Mouse (Mus musculus) lung, embryonic 16.5 days (tissue): Measurements from ENCODE around the gene Tdgf1. TPM values are rescaled to one million over a fixed set of nuclear protein-coding genes. Genes with fewer than 3 reads are reported as not detected.
A peak's percentile ranks its signal among the peaks of the same experiment; 100 is the strongest.

Source experiments
- ATAC-seq: fragments of 200-750 bp; cut with Nextera tagmentation; 2 replicates; pipeline ENCODE4 v1.8.0; 2017; ENCODE audit warnings: low read depth, mild to moderate bottlenecking, moderate library complexity
- H3K27ac ChIP-seq: fragments of 300-500 bp; sonication (generic); 2 replicates; pipeline ENCODE4 v1.5.1; 2014; ENCODE audit warnings: mild to moderate bottlenecking, control low read depth, low read length
- H3K27me3 ChIP-seq: fragments of 300-500 bp; sonication (generic); 2 replicates; pipeline ENCODE4 v1.6.1; 2014; ENCODE audit warnings: low read depth, low read length, mixed read lengths; ENCODE audit not compliant: control insufficient read depth, insufficient read depth
- H3K36me3 ChIP-seq: fragments of 300-500 bp; sonication (generic); 2 replicates; pipeline ENCODE4 v1.6.1; 2014; ENCODE audit warnings: low read length; ENCODE audit not compliant: control insufficient read depth, insufficient read depth
- H3K4me1 ChIP-seq: fragments of 300-500 bp; sonication (generic); replicated peaks from 2 replicates; pipeline ENCODE4 v1.6.1; 2014; ENCODE audit warnings: low read length, mixed read lengths; ENCODE audit not compliant: control insufficient read depth, insufficient read depth
- H3K4me2 ChIP-seq: fragments of 300-500 bp; sonication (generic); 2 replicates; pipeline ENCODE4 v1.6.1; 2014; ENCODE audit warnings: low read depth, low read length, control low read depth
- H3K4me3 ChIP-seq: fragments of 300-500 bp; sonication (generic); 2 replicates; pipeline ENCODE4 v1.5.1; 2014; ENCODE audit warnings: mild to moderate bottlenecking, low read length, control low read depth
- H3K9ac ChIP-seq: fragments of 300-500 bp; sonication (generic); 2 replicates; pipeline ENCODE4 v1.6.1; 2014; ENCODE audit warnings: low read length, control low read depth
- H3K9me3 ChIP-seq: fragments of 300-500 bp; sonication (generic); 2 replicates; pipeline ENCODE4 v1.6.1; 2016; ENCODE audit warnings: low read length; ENCODE audit not compliant: control insufficient read depth
- WGBS: fragments of 180-500 bp; shearing (Covaris S2); extraction: QIAGEN DNeasy Blood & Tissue Kit; methylation state at CpG from one replicate; pipeline ENCODE4 v1.1.7; 2014; 5-methylcytosine and 5-hydroxymethylcytosine counted together
- polyA plus RNA-seq: library from polyadenylated mRNA; unstranded; fragments of >200 nt; fragmentation: Nextera tagmentation; extraction: Ambion mirVana; gene quantifications from 2 replicates; pipeline ENCODE4 v1.2.1, GENCODE M21; 2015

The Tdgf1 gene
- polyA plus RNA-seq, 1 experiment from 2014 or later = not detected

DNA sequence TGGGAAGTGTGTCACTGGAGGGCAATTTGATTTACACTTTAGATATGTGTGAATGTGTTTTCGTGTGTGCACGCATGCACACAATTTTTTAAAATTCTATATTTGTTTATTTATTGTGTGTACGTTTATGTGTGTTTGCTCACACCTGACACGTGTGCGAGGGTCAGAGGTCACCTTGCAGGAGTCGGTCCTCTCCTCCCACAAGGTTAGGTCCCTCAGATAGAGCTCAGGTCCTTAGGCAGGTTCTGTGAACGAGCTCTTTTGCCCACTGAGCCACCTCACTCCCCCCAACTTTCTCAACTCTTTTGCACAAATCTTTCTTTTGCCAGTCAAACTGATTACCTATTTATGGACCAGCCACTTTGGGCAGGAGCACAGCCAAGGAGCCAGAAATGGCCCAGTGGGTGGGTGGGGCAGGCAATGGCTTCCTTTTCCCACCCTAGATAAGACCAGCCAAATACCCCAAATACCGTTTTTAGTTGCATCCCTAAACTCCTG lies 2.9 kb upstream of the Tdgf1 start:
- no peaks in the 10 kb centered on the region for H3K36me3 ChIP-seq
- H3K4me3 ChIP-seq = no peak overlapping the region
- H3K9me3 ChIP-seq = no peaks in the 10 kb centered on the region
- ATAC-seq = no peak
- no peak overlapping the region for H3K4me2 ChIP-seq
- no peak overlapping the region for H3K9ac ChIP-seq
- H3K27ac ChIP-seq = no peak overlapping the region
- H3K4me1 ChIP-seq = no peaks in the 10 kb centered on the region
- WGBS = 45% methylated on average over 8 of the region's 8 CpGs
- H3K27me3 ChIP-seq = peaks cover 46% of the 10 kb centered on the region

DNA sequence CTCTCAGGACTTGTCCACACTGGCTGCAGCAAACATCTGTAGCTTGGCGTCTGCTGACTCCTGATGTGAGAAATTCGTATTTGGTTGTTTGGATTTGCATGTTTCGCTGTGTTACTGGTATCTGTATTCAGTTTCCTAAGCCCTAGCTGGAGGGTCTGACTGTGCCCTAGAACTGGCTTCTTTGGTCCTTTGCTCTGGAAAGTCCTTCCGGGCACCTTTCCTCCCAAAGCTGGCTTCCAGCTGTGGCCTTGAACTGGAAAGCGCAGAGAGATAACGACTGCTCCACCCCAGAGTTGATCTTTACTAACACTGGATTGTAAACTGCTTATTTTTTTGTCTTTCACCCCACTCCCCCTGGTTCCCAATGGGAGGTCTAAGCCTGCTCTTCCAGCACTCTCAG lies 1.9 kb upstream of the Tdgf1 start:
- Histone ChIP-seq H3K9me3 (no peaks in the 10 kb centered on the region), H3K4me1 (no peaks in the 10 kb centered on the region), H3K27ac (no peak overlapping the region), H3K36me3 (no peaks in the 10 kb centered on the region), H3K27me3 (peaks cover 40% of the 10 kb centered on the region), H3K4me3 (no peak overlapping the region), H3K4me2 (no peak overlapping the region), H3K9ac (no peak overlapping the region)
- no peak for ATAC-seq
- WGBS = 44% methylated on average over 6 of the region's 6 CpGs

DNA sequence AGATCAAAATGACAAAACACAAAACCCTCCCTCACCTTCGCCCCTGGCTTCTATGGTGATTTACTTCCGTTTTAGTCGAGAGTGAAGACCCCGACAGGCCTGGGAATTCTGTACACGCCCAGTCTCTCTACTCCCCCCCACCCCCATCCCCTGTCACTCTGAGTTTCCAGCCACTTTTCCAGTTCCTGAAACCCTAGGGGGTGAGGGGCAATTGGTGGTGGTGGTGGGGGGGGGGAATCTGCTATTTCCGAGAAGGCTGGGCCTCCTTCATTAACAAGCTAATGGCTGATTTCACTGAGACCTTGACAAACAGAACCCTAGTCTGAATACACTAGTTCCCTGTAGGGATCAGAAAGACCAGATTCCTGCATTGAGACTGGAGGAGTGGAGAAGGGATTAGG lies 1.3 kb upstream of the Tdgf1 start:
- no peak overlapping the region for H3K27ac ChIP-seq
- H3K4me3 ChIP-seq = no peak overlapping the region
- H3K4me1 ChIP-seq = no peaks in the 10 kb centered on the region
- no peak for ATAC-seq
- H3K36me3 ChIP-seq = no peaks in the 10 kb centered on the region
- no peak overlapping the region for H3K4me2 ChIP-seq
- WGBS = 20% methylated on average over 6 of the region's 6 CpGs
- H3K9me3 ChIP-seq = no peaks in the 10 kb centered on the region
- H3K27me3 ChIP-seq = peaks cover 37% of the 10 kb centered on the region
- H3K9ac ChIP-seq = no peak overlapping the region

DNA sequence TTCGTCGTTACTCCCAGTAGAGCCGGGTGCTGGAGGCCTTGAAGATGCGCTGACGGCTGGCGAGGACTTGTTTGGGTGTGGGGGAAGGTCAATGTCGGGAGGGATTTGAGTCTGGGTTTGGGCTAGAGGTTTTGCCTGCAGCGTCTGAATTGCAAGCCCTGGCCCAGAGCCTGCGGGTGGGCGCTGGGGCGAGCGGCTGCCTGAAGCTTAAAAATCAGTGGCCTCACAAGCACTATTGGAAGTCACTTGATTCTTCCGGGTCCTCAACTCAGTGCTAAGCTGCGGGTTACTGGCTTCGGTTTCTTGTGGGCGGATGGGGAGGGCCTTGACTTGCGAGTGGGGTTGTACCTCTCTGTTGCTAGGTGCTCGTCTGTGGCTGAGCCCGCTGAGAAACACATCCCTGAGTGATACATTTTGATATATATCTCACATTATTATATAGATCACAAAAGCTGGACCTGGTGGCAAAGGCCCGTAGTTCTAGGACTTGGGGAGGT lies 638 bp upstream of the Tdgf1 start:
- H3K36me3 ChIP-seq = no peaks in the 10 kb centered on the region
- ATAC-seq = 0 out of 2 replicates have a peak, but pooled peaks have one; percentile 5
- H3K4me3 ChIP-seq = no peak overlapping the region
- no peak overlapping the region for H3K27ac ChIP-seq
- no peaks in the 10 kb centered on the region for H3K4me1 ChIP-seq
- WGBS = 24% methylated on average over 20 of the region's 20 CpGs
- no peaks in the 10 kb centered on the region for H3K9me3 ChIP-seq
- peaks cover 35% of the 10 kb centered on the region for H3K27me3 ChIP-seq
- no peak overlapping the region for H3K4me2 ChIP-seq
- H3K9ac ChIP-seq = no peak overlapping the region

DNA sequence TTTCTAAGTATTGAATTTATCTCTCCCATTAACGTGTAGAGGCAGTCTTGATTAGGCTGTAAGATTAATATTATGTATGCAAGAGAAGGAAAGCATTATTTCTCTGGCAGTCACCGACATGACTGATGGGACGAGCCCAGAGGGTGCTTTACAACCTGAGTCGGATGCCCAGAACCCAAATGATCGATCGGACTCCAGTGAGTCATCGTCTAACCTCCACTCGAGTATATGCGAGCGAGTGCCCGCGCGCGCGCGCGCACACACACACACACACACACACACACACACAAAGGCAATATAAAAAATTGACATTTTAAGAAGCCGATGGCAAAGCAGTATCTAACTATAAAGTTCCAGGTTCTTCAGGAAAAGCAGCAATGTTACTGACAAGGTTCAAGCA lies 615 bp downstream of the Tdgf1 start:
- Histone ChIP-seq H3K9me3 (no peaks in the 10 kb centered on the region), H3K27ac (no peak overlapping the region), H3K36me3 (no peaks in the 10 kb centered on the region), H3K4me1 (no peaks in the 10 kb centered on the region), H3K4me3 (no peak overlapping the region), H3K9ac (no peak overlapping the region), H3K27me3 (peaks cover 35% of the 10 kb centered on the region), H3K4me2 (no peak overlapping the region)
- WGBS = 4% methylated on average over 18 of the region's 18 CpGs
- no peak for ATAC-seq

DNA sequence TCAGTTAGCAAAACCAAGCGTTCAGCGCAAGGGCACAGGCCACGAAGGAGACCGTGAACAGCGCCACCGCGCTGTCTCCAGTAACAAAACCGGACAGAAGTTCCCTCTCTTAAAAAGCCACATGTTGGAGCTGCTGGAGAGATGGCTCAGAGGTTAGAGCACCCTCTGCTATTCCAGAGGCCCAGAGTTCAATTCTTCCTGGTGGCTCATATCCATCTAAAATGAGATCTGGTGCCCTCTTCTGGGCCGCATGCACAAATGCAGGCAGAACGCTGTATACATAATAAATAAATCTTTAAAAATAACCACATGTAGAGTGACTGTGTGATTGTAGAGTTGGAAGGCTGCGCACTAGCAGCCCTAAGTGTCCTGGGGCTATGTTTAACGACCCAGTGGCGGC lies 1.7 kb downstream of the Tdgf1 start:
- ATAC-seq = no peak
- H3K27ac ChIP-seq = no peak overlapping the region
- WGBS = 29% methylated on average over 13 of the region's 13 CpGs

DNA sequence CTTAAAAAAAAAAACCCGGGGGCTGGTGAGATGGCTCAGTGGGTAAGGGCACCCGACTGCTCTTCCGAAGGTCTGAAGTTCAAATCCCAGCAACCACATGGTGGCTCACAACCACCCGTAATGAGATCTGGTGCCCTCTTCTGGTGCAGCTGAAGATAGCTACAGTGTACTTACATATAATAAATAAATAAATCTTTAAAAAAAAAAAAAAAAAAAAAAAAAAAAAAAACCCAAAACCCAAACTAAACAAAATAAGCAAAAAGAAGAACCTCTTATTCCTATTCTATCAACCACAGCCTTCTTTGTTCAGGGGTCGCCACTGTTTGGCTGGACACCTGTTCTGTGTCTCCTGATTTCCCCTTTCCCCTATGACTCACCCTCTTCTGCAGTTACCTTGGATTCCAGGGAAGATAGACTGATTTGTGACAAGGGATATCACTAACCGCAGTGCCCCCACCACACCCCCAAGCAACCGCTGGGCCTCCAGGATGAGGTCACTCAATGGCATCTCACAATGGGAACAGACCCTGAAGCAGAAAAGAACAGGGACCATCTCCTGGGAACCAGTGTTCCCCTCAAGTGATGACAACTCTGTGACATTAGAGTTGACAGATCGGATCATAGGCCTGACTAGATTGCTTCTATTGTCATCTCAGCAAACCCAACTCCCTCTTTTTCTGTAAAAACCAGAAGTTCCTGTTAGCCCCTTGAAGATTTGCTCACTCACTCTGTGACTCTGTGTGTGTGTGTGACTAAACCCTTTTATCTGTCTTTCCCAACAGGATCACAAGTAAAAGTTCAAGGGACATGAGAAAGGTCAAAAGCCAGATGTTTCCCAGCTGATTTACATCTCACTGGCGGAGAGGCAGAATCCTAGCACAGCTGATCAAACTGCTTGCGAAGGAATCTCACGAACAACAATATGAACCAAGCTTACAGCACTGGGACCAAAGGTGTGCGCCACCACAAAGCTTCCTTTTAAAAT lies 8.2 kb downstream of the Tdgf1 start:
- H3K9ac ChIP-seq = no peak overlapping the region
- ATAC-seq = no peak
- WGBS = 69% methylated on average over 12 of the region's 12 CpGs
- H3K4me1 ChIP-seq = no peaks in the 10 kb centered on the region
- H3K27ac ChIP-seq = no peak overlapping the region
- H3K9me3 ChIP-seq = no peaks in the 10 kb centered on the region
- no peaks in the 10 kb centered on the region for H3K36me3 ChIP-seq
- no peak overlapping the region for H3K4me2 ChIP-seq
- H3K27me3 ChIP-seq = no peaks in the 10 kb centered on the region
- H3K4me3 ChIP-seq = no peak overlapping the region

More for the DNA sequence above, 1.7 kb downstream of the Tdgf1 start:
- H3K4me3 ChIP-seq = no peak overlapping the region
- no peaks in the 10 kb centered on the region for H3K4me1 ChIP-seq
- no peak overlapping the region for H3K4me2 ChIP-seq
- no peaks in the 10 kb centered on the region for H3K9me3 ChIP-seq
- no peak overlapping the region for H3K9ac ChIP-seq
- H3K36me3 ChIP-seq = no peaks in the 10 kb centered on the region
- H3K27me3 ChIP-seq = peaks cover 35% of the 10 kb centered on the region

DNA sequence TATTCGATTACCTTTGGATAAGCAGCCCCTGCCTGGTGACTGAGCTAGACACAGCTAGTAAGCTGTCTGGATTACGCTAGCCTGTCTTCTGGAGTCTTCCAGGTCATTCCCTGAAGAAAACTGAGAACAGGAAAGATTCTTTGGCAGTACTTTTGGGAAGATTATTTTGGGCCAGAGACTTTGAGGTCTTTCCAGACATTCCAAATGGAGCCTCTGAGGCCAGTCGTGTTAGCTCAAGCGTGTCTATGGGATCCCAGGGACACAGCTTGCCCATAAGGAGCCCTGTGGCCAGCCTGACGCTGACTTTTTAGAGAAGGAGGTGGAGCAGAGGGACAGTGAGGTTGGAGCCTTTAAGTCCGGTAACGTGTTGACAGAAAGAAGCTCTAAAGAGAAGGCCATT lies 10.0 kb downstream of the Tdgf1 start:
- Histone ChIP-seq H3K27ac (no peak overlapping the region), H3K4me1 (no peaks in the 10 kb centered on the region), H3K27me3 (no peaks in the 10 kb centered on the region), H3K9ac (no peak overlapping the region), H3K4me2 (no peak overlapping the region), H3K4me3 (no peak overlapping the region), H3K9me3 (no peaks in the 10 kb centered on the region), H3K36me3 (no peaks in the 10 kb centered on the region)
- no peak for ATAC-seq
- 75% methylated on average over 7 of the region's 7 CpGs for WGBS

DNA sequence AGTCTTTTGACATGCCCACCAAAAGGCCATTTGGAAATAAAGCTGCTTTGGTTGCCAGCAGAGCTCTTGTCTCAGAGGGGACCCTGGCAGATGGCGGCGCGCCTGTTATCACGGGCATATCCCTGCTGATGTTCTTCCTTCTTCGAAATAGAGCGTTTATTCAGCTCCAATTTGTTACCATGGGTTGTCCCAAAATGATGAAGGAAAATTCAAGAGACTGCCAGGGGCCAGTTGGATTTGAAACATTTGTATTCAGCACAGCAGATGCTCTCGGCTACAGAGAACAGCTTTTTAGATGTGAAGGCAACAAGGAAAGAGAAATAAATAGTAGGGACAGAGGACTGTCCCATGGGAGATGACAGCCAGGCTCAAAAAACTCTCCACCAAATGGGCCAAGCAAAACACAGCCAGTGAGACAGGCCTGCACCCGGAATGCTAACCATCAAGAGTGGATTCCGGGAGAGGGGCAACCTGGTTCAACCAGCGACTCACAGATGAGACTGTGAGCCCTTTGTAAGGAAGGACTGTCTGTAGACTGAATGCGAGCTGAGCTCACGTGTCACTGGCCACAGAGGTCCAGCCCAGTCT lies 12.0 kb downstream of the Tdgf1 start:
- no peak overlapping the region for H3K9ac ChIP-seq
- no peaks in the 10 kb centered on the region for H3K4me1 ChIP-seq
- H3K27ac ChIP-seq = no peak overlapping the region
- no peaks in the 10 kb centered on the region for H3K9me3 ChIP-seq
- no peaks in the 10 kb centered on the region for H3K27me3 ChIP-seq
- WGBS = 82% methylated on average over 12 of the region's 12 CpGs
- no peak overlapping the region for H3K4me2 ChIP-seq
- H3K4me3 ChIP-seq = no peak overlapping the region
- H3K36me3 ChIP-seq = no peaks in the 10 kb centered on the region
- ATAC-seq = no peak
